Mouse (Mus musculus): ENCODE data around the gene Lrrc36.

DNA sequence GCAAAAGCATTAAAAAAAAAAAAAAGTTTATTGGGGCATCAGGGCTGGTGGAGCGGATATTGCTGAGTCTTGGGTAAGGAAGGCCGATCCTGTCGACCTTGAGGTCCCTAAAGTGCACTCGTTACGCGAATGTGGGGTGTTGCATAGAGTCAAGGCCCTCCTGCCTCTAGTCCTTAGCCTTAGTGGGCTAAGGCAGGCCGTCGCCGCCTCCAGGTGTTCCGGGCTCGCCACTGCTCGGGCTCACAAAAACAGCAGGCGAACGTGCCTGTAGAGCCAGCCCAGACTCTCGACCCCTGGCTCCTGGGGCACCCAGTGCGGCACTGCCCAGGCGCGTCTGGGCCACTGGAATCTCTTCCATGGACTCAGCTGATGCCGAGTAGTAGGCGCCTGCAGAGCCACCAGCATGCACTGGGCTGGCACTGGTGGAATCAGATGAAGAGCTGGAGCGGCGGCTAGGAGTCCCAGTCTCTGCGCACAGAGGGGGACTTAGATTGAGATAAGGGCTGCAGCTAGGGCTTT is 59.1 kb downstream of the Lrrc36 start:
- no peak for TF ChIP-seq MAFK (IDR thresholded peaks at IDR 0.05; ENCODE audit: insufficient read depth, low read depth, low read length)
- TF ChIP-seq ZC3H11A (IDR thresholded peaks at IDR 0.05; ENCODE audit: borderline replicate concordance, low read depth, low read length) = no peak

All from ES-E14 (cell line).